Mouse (Mus musculus) mammary gland, adult 2 months (tissue): Measurements from ENCODE around the gene Ifitm1. TPM values are rescaled to one million over a fixed set of nuclear protein-coding genes. Genes with fewer than 3 reads are reported as not detected.

Experiments
- polyA plus RNA-seq: library from polyadenylated mRNA; depleted of rRNA; stranded (reverse); fragments of >200 nt; gene quantifications from 2 replicates; pipeline ENCODE4 v1.2.3, GENCODE M21; 2012; ENCODE audit warnings: low replicate concordance; rRNA removed

Ifitm1 gene
- polyA plus RNA-seq, result 132 and 165 TPM in 2 replicates

GRCm38 (mm10) chr7:140966921-140967320 is at the start of gene Ifitm1:
Gene Ifitm1 (plus strand): TSS chr7:140967221.

GRCm38 (mm10) chr7:140920418-140921029 is 46.5 kb upstream of the Ifitm1 start, which contains the start of gene Nlrp6:
Gene Nlrp6 (plus strand): TSS chr7:140920902.

GRCm38 (mm10) chr7:140941222-140942051 is 25.6 kb upstream of the Ifitm1 start, which contains the start of gene Pgghg:
Gene Pgghg (plus strand): TSS chr7:140941391.

GRCm38 (mm10) chr7:140949824-140950530 is 17.0 kb upstream of the Ifitm1 start, which contains the start of gene Ifitm5:
Gene Ifitm5 (minus strand): TSS chr7:140950291.

GRCm38 (mm10) chr7:140955758-140956555 is 11.1 kb upstream of the Ifitm1 start, which contains the start of the genes Gm45717 and Ifitm2:
Gene Gm45717 (minus strand): TSS chr7:140955937.
Gene Ifitm2 (minus strand): TSS chr7:140955987.

GRCm38 (mm10) chr7:141010593-141010992 is 43.6 kb downstream of the Ifitm1 start, which contains the start of gene Ifitm3:
Gene Ifitm3 (minus strand): TSS chr7:141010770.

GRCm38 (mm10) chr7:141017824-141018223 is 50.8 kb downstream of the Ifitm1 start, which contains the start of gene Ifitm6:
Gene Ifitm6 (minus strand): TSS chr7:141017924.

Other genes starting within 250 kb of the Ifitm1 start
- gene Cyp2e1, start 203.5 kb upstream of the Ifitm1 start, polyA plus RNA-seq, result 154 and 260 TPM in 2 replicates
- 0.12 and 0.17 TPM in 2 replicates for gene Syce1, start 179.4 kb upstream of the Ifitm1 start, polyA plus RNA-seq
- 0.02 and 0.07 TPM in 2 replicates for gene Zfp941, start 145.0 kb upstream of the Ifitm1 start, polyA plus RNA-seq
- gene Urah, start 132.2 kb upstream of the Ifitm1 start, polyA plus RNA-seq, result 35.9 and 51.0 TPM in 2 replicates
- not detected in 2 replicates for gene Scgb1c1, start 121.7 kb upstream of the Ifitm1 start, polyA plus RNA-seq
- 0.19 and 0.24 TPM in 2 replicates for gene Odf3, start 119.4 kb upstream of the Ifitm1 start, polyA plus RNA-seq
- gene Gm45785, start 110.9 kb upstream of the Ifitm1 start, polyA plus RNA-seq, result not detected in 2 replicates
- 125 and 131 TPM in 2 replicates for gene Ric8a, start 110.3 kb upstream of the Ifitm1 start, polyA plus RNA-seq
- 23.2 and 34.0 TPM in 2 replicates for gene Bet1l, start 109.6 kb upstream of the Ifitm1 start, polyA plus RNA-seq
- gene Psmd13, start 85.3 kb upstream of the Ifitm1 start, polyA plus RNA-seq, result 48.3 and 59.6 TPM in 2 replicates
- 29.0 and 45.3 TPM in 2 replicates for gene Sirt3, start 84.9 kb upstream of the Ifitm1 start, polyA plus RNA-seq
- gene Cox8b, start 66.8 kb upstream of the Ifitm1 start, polyA plus RNA-seq, result 395 and 928 TPM in 2 replicates
- 0.30 TPM in 1 of 2 replicates, not detected in the other for gene Nlrp6, start 46.3 kb upstream of the Ifitm1 start, polyA plus RNA-seq
- 49.9 and 60.2 TPM in 2 replicates for gene Pgghg, start 25.8 kb upstream of the Ifitm1 start, polyA plus RNA-seq
- 2.6 and 4.0 TPM in 2 replicates for gene Ifitm5, start 16.9 kb upstream of the Ifitm1 start, polyA plus RNA-seq
- not detected in 2 replicates for gene Gm45717, start 11.3 kb upstream of the Ifitm1 start, polyA plus RNA-seq
- gene Ifitm2, start 11.2 kb upstream of the Ifitm1 start, polyA plus RNA-seq, result 1,072 and 1,260 TPM in 2 replicates
- gene Ifitm3, start 43.5 kb downstream of the Ifitm1 start, polyA plus RNA-seq, result 410 and 816 TPM in 2 replicates
- gene Ifitm6, start 50.7 kb downstream of the Ifitm1 start, polyA plus RNA-seq, result 10.7 and 37.4 TPM in 2 replicates
- gene Gm17387, start 61.9 kb downstream of the Ifitm1 start, polyA plus RNA-seq, result not detected in 2 replicates
- 1.0 and 2.5 TPM in 2 replicates for gene B4galnt4, start 93.9 kb downstream of the Ifitm1 start, polyA plus RNA-seq
- 30.8 and 48.9 TPM in 2 replicates for gene Pkp3, start 111.0 kb downstream of the Ifitm1 start, polyA plus RNA-seq
- 30.1 and 44.1 TPM in 2 replicates for gene Sigirr, start 133.4 kb downstream of the Ifitm1 start, polyA plus RNA-seq
- 5.8 and 21.4 TPM in 2 replicates for gene Ano9, start 150.6 kb downstream of the Ifitm1 start, polyA plus RNA-seq
- gene Ptdss2, start 155.2 kb downstream of the Ifitm1 start, polyA plus RNA-seq, result 33.0 and 42.5 TPM in 2 replicates
- gene Rnh1, start 205.6 kb downstream of the Ifitm1 start, polyA plus RNA-seq, result 122 and 142 TPM in 2 replicates
- 52.0 and 63.9 TPM in 2 replicates for gene Hras, start 226.8 kb downstream of the Ifitm1 start, polyA plus RNA-seq
- gene Lrrc56, start 226.9 kb downstream of the Ifitm1 start, polyA plus RNA-seq, result 7.7 and 9.8 TPM in 2 replicates
- gene Lmntd2, start 246.9 kb downstream of the Ifitm1 start, polyA plus RNA-seq, result 4.3 and 5.2 TPM in 2 replicates
- gene Rassf7, start 248.6 kb downstream of the Ifitm1 start, polyA plus RNA-seq, result 20.0 and 26.7 TPM in 2 replicates